Mouse (Mus musculus) ovary, postnatal 36 days (tissue): Measurements from ENCODE around the gene Prrc2b.

Experiments used
- DNase-seq: peaks from one replicate; pipeline ENCODE4 v3.0.0; 2022; ENCODE audit warnings: low spot score, mixed read lengths

The Prrc2b gene

DNA sequence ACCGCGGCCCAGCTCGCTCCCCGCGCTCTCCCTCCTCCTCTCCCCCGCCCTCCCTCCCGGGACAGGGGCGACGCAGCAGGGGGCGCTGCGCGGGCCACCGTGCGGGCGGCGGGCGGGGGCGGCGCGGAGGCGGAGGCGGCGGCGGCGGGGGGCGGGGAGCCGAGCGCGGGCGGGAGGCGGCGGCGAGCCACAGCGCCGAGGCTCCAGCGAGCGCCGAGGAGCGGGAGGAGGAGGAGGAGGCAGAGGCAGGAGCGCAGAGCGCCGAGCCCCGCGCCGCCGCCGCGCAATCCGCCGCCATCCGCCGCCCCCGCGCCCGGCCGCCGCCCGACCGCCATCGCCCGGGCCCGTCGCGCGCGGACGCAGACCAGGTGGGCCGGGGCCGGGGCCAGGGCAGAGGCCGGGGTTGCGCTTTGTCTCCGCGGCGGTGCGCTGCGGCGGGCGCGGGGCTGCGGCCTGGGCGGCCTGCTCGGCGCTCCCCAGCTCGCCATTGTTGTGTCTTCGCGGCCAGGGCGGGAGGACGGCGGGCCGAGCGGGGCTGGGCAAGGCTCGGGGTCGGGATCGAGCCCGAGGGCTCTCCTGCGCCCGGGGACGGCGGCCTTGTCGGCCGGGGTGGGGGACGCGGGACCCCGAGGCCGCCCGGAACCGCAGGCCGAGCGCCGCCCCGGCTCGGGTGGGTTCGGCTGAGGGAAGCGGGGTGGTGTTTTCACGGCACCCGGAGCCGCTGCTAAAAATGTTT, at the start of gene Prrc2b:
Gene Prrc2b, plus strand, starts transcription at position 159 of the 736 bp plus-strand sequence.
- DNase-seq = peak; percentile 82

DNA sequence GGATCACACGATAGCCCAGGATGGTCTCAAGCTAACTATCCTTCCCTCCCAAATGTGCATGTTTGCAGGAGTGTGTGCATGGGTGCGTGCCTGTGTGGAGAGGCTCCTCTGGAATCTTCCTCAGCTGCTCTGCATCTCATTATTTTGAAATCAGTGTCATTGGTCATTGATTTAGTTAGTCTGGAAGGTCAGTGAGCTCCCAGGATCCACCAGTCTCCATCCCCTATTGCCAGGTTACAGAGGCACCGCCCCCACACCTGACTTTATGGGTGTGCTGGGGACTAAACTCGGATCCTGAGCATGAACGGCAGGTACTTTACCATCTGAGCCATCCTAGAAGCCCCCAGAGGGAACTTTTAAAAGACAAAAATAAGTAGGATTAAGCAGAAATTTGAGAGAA, 47.9 kb upstream of the Prrc2b start:
- no peak for DNase-seq

DNA sequence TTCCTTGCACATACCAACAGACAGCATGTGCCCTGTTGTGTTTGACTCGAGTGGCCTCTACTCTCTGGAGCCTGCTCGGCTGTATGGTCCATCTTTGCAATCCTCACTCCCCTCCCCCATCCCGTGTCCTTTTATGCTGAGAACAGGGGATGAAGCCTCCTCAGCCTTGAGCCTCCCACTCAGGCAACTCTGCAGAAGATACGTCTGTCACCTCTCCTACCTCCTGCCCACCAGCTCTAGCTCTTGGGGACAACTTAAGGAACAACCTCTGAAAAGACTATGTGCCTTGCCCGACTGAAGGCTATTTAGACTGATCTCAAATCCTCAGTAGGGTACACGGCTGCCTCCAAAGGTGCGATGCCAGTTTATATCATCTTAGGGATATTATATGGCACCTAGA, 47.3 kb upstream of the Prrc2b start:
- no peak for DNase-seq

DNA sequence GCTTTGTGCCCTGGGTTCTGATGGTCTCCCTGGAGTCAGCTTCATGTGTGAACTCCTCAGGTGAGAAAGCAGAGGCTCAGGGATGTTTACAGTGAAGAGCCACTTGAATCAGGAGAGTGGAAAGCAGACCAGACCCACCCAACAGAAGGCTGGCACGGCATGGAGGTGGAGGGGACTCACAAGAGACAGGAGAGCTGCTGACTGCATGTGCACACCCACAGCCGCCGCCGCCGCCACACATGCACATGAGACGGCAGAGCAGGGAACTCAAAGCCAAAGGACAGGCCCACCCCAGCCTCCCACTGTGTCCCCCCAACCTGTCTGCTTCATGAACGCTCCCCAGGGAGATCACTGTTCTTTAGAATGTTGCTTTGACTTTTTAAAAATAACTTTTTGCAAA, 46.8 kb upstream of the Prrc2b start:
- DNase-seq = no peak

DNA sequence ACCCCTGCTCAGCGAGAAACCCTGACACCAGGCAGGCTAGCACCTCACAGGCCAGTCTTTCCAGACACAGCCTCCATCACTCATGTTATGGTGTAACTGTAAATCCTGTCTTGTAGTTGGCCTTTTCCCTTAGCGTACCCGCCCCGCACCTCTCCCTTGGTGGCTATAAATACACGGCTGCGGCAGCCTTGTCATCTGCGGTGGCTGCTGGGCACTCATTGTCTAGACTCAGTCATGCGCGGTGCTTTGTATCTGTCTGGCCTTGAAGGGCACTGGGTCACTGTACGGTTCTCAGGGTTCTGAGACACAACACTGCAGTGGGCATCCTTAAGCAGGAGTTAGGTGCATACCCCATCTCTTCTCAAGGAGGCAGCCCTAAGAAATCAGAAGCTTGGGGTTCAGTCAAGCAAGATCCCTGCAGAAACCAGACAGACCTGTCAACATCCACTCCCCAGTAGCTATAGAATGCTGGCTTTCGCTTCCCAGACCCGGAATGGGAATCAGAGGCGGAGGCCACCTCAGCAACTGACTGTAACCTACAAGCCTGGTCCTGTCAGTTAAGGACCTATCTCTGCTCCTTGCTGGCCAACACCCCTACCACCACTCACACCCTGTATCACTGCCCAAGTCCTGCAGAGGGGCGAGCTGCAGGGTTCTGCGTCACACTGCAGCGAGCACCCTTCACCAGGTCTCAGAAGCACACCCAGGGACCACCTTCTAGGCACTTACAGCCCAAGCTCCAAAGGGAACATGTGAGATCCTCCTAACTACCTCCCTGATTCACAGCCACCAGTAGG, 45.6 kb upstream of the Prrc2b start:
- DNase-seq = peak; percentile 45

DNA sequence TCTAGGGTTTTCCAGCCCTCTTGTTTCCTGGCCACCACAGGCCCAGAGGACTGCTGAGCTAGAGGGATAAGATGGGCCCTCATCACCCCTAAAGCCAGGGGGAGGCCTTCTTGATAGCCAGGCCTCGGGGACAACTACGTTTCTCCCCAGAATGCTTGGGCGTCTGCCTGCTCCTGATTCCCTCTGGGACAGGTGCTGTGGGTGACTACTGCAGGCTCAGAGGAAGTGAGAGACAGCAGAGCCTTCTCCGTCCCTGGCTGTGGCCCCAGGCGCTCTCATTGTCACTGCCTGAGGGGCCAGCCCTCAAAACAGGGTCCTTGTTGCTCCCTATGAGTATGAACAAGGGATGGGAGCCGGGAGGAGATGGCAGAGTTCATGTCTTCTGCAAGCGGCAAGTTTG, 45.0 kb upstream of the Prrc2b start:
- DNase-seq = no peak

DNA sequence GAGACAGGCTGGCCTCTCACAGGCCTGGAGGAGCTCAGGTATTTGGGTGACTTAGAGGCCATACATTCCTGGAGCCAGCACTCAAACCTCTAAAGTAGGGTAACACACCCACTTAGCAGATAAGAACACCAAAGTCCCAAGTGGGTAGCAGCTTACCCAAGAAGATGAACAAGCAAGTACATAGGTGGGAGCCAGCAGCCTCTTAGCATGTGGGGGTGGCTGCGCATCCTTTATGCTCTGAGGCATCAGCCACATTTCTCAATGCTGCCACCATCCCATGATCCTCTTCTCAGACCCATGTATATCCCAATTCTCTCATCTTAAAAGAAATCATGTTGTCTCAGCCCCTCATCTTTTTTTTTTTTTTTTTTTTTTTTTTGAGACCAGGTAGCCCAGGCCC, 39.6 kb upstream of the Prrc2b start:
- DNase-seq = no peak

DNA sequence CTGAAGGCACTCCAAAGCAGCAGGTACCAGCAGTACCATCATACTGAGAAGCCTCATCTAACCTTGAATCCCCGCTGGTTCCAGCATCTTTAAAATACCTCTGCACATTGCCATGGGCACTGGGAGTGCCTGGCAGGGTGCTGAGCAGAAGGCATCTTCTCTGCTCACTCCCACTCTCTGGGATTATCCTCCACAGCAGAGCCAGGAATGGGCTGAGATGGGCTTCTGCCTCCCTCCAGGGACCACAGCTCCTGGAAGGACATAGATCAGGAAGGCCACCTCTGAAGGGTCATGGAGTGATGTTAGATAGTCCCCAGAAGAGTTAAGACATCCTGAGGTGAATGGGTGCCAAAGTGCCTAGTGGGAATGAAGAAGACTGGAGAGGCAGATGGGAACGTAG, 38.3 kb upstream of the Prrc2b start:
- DNase-seq = no peak

DNA sequence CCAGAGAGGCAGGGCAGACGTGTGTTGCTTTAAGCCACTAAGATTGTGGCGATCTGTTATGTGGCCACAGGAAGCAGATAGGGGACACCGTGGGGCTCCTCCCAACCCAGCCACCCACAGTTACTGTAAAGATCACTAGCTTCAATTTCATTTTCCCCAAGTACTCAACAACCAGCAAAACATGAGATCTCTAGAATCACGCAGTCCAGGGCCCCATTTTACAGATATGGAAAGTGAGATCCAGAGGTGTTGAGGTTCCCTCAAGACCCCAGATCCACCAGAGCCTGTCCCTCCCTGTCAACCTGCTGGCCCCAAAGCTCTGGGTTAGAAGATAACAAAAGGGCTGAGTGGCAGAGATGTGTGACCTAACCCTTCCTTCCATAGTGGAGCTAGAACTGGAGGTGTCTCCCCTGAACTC, 35.0 kb upstream of the Prrc2b start:
- DNase-seq = no peak

DNA sequence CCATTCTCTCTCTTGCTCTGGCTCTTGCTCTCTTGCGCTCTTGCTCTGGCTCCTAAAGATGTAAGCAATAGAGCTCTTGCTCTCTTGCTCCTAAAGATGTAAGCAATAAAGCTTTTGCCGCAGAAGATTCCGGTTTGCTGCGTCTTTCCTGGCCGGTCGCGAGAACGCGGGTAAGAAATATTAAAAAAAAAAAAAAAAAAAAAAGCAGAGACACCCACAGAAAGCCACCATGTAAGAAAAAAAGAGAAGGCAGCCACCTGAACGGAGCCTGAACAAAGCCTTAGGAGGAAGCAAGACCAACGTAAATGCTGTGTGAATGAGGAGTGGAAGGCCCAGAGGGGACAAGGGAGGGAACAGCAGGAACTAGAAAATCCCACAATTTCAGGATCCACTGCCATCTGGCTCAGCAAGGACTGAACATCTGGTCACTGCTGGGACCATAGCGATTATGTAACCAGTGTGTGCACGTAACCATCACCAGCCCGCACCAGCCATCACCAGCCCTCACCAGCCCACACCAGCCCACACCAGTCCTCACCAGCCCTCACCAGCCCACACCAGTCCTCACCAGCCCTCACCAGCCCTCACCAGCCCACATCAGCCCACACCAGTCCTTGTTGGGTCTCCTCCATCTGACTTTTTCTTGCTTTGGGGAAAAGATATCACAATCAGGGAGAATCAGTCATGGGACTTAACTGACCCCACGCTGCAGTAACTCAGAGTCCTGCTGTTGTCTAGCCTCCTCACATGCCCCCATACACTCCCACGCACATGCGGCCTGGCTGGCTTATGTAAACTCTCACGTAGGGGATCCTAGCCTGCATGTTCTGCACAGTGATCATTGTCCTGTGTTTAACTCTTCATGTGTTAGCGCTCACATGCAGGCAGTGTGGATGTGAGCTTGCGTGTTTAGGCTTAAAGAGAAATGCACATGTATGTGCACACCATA, 30.8 kb upstream of the Prrc2b start:
- no peak for DNase-seq

DNA sequence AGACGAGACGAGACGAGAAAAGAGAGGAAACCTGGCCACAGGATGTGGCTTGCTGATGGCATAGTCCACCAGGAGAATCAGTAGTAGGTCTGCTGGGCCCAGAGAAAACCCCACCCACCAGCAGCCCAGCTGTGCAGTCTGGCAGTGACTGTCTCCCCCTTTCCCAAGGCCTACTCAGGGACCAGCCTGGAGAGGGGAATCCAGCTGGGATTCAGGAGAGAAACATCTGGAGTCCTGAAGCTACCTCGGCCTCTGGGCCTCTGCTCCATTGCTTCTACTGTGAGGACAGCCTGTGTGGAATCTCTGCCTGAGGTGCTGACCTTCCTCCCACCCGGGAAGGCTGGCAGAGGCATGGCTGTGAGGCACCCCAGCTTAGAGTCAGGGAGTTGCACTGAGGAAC, 29.7 kb upstream of the Prrc2b start:
- DNase-seq = no peak

DNA sequence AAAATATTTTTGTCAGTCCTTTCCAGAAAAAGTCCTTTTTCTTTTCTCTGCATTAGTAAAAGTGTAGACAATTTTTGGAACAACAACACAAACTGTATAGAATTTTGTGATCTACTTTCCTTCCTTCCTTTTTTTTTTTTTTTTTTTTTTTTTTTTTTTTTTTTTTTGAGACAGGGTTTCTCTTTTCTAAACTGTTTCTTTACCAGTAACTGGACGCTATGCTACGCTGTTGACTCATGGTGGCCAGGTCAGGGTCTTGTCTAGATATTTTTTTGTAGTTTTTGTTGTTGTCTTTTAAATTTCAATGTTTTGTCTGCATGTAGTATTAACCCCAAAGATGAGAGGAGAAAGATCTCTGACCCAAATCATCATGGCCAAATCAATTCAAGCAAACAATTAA, 29.1 kb upstream of the Prrc2b start:
- DNase-seq = no peak

DNA sequence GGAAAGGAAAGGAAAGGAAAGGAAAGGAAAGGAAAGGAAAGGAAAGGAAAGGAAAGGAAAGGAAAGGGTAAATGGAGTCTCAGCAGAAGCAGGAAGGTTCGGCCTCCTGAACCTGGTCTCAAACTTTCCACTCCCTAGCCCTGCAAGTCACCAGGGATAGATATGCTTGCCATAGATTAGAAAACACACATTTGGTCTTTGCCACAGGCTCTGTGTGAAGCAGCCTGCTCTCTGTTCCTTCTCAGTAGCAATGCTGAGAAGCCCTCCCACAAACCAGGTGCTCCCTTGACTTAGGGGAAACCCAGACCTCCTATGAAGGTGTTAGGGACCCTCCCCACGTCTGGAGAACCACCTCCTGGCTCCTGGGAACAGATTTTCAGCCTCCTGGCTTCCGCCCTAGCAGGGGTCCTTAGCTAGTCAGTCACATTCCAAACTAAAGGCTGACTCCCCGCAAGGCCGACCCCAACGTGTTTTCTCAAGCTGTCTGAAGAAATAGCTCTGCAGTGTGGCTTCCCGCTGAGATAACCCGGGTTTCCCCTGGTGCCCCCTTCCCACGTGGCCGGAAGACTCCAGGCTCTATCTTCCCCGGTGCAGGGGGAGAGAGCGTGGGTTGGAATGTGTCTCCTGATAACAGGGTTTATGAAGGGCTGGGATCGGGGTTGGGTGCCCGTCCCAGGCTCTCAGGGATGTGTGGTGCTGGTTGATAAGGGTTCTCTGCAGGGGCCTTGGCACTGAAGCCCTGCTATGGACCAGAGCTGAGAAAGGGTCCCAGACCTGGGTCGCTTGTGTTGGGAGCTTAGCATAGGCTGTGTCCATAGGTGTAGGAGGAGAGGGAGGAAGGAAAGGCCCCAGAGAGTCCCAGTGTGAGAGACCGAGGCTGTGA, 23.0 kb upstream of the Prrc2b start:
- peak; percentile 54 for DNase-seq

DNA sequence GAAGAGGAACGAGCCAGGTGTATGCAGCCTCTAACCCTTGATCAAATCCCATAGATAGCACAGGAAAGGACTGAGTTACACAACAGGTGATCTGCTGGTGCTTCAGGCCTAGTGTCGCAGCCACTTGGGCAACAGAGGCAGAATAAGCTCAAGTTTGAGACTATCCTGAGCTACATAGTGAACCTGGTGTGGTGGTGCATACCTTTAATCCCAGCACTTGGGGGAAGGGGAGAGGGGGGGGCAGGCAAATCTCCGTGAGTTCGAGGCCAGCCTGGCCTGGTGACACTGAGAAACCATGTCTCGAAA, 22.4 kb upstream of the Prrc2b start:
- DNase-seq = no peak

DNA sequence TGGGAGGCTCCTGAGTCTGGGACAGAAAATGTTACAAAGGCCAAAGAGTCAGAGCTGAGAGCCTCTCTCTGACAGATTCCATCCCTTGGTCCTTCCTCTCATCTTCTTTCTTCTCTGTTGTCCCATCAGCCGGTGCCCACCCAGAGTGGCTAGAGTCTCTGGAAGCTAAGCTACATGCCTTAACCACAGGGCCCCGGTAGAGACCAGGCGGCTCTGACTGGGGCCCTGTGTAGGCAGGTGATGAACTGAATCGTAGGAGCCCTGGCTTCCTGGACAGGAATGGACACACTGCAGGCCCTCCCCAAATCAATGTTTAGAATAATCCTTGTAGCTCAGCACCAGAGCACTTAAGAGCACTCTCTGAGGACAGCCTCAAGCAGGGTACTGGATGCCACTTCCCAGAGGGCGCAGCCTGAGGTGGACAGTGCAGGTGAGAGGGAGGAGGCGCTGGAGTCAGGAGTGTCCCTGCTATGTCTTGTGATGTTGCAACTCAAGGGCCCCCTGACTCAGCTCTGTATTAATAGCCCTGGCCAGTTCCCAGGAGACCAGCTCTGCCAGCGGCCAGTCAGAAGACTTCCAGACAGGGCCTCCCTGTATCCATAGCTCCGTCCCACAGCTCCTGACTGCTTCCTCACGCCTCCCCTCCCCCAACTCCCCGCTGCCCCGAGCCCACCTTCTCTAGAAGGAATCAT, 21.4 kb upstream of the Prrc2b start:
- DNase-seq = no peak

DNA sequence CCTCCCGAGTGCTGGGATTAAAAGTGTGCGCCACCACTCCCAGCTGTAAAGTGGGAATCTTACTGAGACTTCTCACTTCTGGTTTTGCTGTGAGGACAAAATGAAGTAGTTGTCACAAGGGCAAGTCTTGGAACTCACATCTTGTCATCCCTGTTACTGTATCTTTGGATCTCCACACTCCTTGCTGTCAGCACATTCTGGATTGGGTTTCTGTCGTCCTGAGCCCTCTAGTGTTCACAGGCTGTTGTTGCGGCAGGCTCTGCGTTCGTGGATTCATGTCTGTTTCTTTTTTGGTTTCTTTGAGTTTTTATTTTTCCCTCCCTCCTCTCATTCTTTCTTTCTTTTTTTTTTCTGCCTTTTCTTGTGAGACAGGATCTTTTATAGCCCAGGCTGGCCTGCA, 20.4 kb upstream of the Prrc2b start:
- DNase-seq = peak; percentile 51

DNA sequence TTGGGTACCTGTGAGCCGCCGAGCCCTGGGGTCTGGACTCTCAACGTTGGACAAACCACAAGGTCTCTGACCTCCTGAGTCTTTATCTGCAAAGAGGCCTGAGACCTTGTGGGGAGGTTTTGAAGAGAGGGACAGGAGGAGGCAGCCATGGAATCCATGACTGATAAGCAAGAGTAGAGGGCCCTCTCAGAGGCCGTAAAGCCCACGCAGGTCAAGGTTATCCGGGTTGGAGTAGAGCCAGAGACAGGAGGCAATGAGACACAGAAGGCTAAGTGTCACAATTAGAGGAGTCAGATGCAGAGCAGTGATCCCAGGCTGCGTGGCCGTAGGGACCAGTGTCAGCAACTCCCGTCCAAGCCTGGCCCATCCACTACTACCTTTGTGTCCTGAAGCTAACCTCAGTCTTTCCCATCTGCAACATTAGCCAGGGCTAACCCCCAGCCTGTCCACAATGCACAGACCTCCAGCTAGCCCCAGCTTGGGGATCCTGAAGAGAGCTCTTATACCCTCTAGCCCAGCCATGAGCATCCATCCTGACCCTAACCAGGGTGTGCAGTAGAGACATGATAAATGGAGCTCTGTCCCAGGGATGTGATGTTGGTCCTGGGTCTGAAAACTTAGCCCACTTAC, 19.6 kb upstream of the Prrc2b start:
- DNase-seq = peak; percentile 44

DNA sequence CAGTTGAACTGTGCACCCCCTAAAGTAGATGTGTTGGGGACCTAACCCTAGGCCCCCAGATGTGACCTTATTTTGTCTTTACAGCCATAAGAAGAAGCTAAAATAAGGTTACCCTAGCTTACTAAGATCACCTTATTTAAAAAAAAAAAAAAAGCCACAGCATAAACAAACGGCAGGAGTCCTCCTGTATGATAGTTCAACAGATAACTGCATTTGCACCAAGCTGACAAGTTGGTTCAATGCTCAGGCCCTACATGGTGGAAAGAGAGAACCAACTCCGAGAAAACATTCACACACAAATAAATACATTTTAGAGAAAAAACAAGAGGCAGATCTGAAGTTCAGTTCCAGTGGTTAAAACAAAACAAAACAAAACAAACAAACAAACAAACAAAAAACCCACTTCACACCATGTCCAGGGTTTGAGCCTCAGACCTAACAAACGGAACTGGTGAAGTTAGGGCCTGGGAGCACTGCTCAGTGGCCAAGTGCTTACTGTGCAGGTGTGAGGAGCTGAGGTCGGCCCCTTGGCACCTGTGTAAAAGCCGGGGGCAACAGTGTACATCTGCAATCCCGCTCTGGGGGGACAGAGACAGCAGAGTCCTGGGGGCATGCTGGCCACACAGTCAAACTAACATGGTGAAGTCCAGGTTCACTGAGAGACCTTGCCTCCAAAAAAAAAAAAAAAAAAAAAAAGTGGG, 18.9 kb upstream of the Prrc2b start:
- DNase-seq = no peak

DNA sequence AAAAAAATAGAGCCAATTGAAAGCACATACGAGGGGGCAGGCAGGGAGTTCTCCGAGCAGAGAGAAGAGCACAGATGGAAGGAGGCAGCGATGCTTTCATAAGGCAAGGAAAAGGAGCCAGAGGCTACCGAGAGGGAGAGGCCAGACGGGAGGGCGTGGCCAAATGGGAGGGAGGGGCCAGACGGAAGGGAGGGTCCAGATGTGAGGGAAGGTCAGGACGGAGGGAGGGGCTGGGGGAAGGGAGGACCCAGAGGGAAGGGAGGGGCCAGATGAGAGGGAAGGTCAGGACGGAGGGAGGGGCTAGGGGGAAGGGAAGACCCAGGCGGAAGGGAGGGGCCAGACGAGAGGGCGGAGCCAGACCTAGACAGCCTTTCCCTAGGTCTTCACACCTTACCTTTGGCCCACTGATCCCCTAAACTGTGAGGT, 18.3 kb upstream of the Prrc2b start:
- peak; percentile 76 for DNase-seq

DNA sequence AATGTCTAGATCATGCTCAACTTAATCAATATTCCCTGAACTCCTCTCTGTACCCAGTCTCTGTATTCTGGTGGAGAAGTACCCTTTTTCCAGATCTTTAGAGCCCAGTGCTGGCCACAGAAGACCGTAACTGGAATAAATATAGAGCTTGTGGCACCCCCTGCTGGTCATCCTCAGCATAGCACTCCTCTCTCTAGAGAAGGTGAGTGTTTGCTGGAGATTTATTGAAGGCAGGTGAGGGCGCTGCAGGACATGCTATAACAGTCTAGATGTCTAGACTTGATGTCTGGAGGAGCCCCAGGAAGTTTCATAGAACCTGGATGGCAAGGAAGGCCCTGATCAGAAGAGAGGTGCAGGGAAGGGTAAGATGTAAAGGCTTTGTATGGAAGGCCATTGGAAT, 16.8 kb upstream of the Prrc2b start:
- DNase-seq = peak; percentile 86
